Mouse (Mus musculus): ENCODE measurements around the gene Ppp1ca.

Gene Ppp1ca

DNA sequence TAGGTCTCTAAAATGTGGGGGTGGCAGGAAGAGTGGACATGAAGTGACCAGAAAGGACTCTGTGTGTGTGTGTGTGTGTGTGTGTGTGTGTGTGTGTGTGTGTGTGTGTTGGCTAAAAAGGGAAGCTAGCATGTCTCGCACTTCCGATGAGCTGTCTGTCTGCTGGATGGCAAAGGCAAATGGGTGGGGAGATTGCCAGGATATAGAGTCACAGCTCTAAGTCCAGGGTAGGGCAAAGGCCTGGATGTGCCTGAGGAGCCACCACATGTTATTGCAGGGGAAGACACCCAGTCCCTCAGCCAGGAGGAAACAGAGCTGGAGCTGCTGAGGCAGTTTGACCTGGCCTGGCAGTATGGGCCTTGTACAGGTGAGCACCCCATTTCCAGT, 40.3 kb downstream of the Ppp1ca start:
- no peak for DNase-seq (ENCODE audit: low spot score)

DNA sequence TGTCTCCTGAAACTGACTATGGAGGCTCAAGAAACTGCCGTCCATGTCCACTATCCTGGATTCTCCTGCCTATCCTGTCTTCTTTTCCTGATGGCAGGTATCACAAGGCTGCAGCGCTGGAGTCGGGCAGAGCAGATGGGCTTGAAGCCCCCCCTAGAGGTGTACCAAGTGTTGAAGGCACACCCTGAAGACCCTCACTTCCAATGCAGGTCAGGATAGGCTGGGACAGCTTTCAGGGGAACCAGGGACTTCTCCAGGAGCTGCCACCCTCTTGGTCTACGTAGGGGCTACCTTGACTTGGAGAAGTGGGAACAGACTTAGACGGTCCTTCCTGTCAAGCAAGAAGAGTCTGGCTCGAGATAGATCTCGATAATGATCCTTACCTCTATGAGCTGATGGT, 40.8 kb downstream of the Ppp1ca start:
- no peak for DNase-seq (ENCODE audit: low spot score)

GRCm38 (mm10) chr19:4234548-4234947, 42.7 kb downstream of the Ppp1ca start:
- DNase-seq (ENCODE audit: low spot score) = no peak

- no peak for DNase-seq (ENCODE audit: low spot score)
These were observed 48.4 kb downstream of the Ppp1ca start for GRCm38 (mm10) chr19:4240247-4240668.

- no peak for DNase-seq (ENCODE audit: low spot score)
These were observed 50.6 kb downstream of the Ppp1ca start for GRCm38 (mm10) chr19:4242416-4242815.

GRCm38 (mm10) chr19:4244775-4245174, 52.9 kb downstream of the Ppp1ca start:
- DNase-seq (ENCODE audit: low spot score) = no peak

Measured in T-cell, adult 2 months (primary cell).